Mouse (Mus musculus) forebrain, postnatal 0 days (tissue): ENCODE data around the gene Cby3. TPM values are rescaled to one million over a fixed set of nuclear protein-coding genes. Genes with fewer than 3 reads are reported as not detected.

Experiments
- ATAC-seq: fragments of 200-750 bp; cut with Nextera tagmentation; 2 replicates; pipeline ENCODE4 v1.8.0; 2017; ENCODE audit warnings: mild to moderate bottlenecking, moderate library complexity
- DNase-seq: peaks from one replicate; pipeline ENCODE4 v3.0.0-alpha.2; 2015
- H3K27ac ChIP-seq: fragments of 300-500 bp; sonication (generic); 2 replicates; pipeline ENCODE4 v1.5.1; 2014; ENCODE audit warnings: low read depth, mild to moderate bottlenecking, antibody characterized with exemption, low read length, moderate library complexity, mixed read lengths
- H3K27me3 ChIP-seq: fragments of 300-500 bp; sonication (generic); 2 replicates; pipeline ENCODE4 v1.6.1; 2014; ENCODE audit warnings: mild to moderate bottlenecking, low read length, mixed read lengths; ENCODE audit not compliant: insufficient read depth
- H3K36me3 ChIP-seq: fragments of 300-500 bp; sonication (generic); 2 replicates; pipeline ENCODE4 v1.6.1; 2014; ENCODE audit warnings: mild to moderate bottlenecking, moderate library complexity; ENCODE audit not compliant: insufficient read depth
- H3K4me1 ChIP-seq: fragments of 300-500 bp; sonication (generic); 2 replicates; pipeline ENCODE4 v1.6.1; 2014; ENCODE audit warnings: antibody characterized with exemption; ENCODE audit not compliant: insufficient read depth
- H3K4me2 ChIP-seq: fragments of 300-500 bp; sonication (generic); 2 replicates; pipeline ENCODE4 v1.6.1; 2014; ENCODE audit warnings: low read depth, mild to moderate bottlenecking, moderate library complexity
- H3K4me3 ChIP-seq: fragments of 300-500 bp; sonication (generic); 2 replicates; pipeline ENCODE4 v1.5.1; 2014; ENCODE audit warnings: low read depth, low read length, mixed read lengths
- H3K9ac ChIP-seq: fragments of 300-500 bp; sonication (generic); 2 replicates; pipeline ENCODE4 v1.6.1; 2014; ENCODE audit warnings: mild to moderate bottlenecking
- H3K9me3 ChIP-seq: fragments of 300-500 bp; sonication (generic); 2 replicates; pipeline ENCODE4 v1.6.1; 2016; ENCODE audit warnings: low read length
- CTCF ChIP-seq: sonication (generic); IDR thresholded peaks from 2 replicates; pipeline ENCODE4 v1.5.1; 2016; ENCODE audit warnings: antibody characterized with exemption, control low read depth, low read depth
- WGBS: fragments of 180-500 bp; shearing (Covaris S2); extraction: QIAGEN DNeasy Blood & Tissue Kit; methylation state at CpG from one replicate; pipeline ENCODE4 v1.1.7; 2014; 5-methylcytosine and 5-hydroxymethylcytosine counted together
- polyA plus RNA-seq: library from polyadenylated mRNA; unstranded; fragments of >200 nt; fragmentation: Nextera tagmentation; extraction: Ambion mirVana; gene quantifications from 2 replicates; pipeline ENCODE4 v1.2.1, GENCODE M21; 2015
- total RNA-seq: library from RNA; depleted of rRNA; stranded (reverse); fragments of >200 nt; gene quantifications from 2 replicates; pipeline ENCODE4 v1.2.3, GENCODE M21; 2014

The Cby3 gene
- total and polyA plus RNA-seq, 2 experiments from 2014 or later: 1.2 TPM; not detected in 1

DNA sequence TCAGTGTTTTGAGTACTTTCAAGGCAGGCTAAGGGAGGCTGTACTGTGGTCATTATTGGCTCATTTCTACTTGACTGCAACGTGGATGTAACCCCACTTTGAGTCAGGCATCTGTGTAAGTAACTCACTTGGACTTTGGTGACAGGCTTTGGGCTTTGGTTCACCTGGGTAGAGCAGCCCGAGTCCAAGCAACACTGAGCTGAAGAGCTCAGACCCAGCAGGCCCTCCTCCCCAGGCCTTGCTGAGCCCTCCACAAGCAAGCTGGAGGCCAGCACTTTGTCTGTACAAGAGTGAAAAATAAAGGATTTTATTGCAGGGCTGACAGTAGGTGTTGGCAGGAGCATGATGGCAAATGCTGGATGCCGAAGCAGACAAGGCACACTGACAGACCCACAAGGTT is 34.7 kb downstream of the Cby3 start:
- Histone ChIP-seq H3K36me3 (peaks cover 79% of the 10 kb centered on the region), H3K4me1 (no peaks in the 10 kb centered on the region), H3K4me3 (no peak overlapping the region), H3K4me2 (no peak overlapping the region), H3K9ac (no peak overlapping the region), H3K27me3 (no peaks in the 10 kb centered on the region), H3K9me3 (no peaks in the 10 kb centered on the region), H3K27ac (no peak overlapping the region)
- no peak for TF ChIP-seq CTCF
- ATAC-seq (no peak), DNase-seq (no peak)
- 73% methylated on average over 3 of the region's 3 CpGs for WGBS

DNA sequence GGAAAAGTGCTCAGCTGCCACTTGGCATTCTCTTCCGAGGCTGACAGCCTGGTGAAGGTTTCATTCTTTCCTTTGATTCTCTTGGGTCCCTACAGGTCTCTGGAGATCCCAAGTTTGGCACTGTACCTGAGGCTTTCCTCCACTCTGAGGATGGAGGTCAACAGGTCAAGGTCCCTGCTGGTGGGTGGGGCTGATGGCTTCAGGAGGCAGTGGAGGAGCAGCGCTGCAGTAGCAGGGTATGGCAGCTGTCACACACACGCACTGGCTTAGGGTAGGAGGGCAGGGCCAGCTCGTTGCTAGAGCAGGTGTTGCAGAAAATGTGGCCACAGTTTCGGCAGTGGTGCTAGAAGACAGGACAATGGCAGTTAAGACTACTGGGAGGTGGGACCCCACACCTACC is 35.4 kb downstream of the Cby3 start:
- H3K36me3 ChIP-seq: peaks cover 82% of the 10 kb centered on the region
- DNase-seq (no peak), ATAC-seq (no peak)
- no peak for TF ChIP-seq CTCF
- H3K4me2 ChIP-seq: no peak overlapping the region
- H3K9ac ChIP-seq: no peak overlapping the region
- 70% methylated on average over 5 of the region's 5 CpGs for WGBS
- no peak overlapping the region for H3K27ac ChIP-seq
- H3K9me3 ChIP-seq: no peaks in the 10 kb centered on the region
- H3K4me3 ChIP-seq: no peak overlapping the region
- H3K27me3 ChIP-seq: no peaks in the 10 kb centered on the region
- H3K4me1 ChIP-seq: no peaks in the 10 kb centered on the region

DNA sequence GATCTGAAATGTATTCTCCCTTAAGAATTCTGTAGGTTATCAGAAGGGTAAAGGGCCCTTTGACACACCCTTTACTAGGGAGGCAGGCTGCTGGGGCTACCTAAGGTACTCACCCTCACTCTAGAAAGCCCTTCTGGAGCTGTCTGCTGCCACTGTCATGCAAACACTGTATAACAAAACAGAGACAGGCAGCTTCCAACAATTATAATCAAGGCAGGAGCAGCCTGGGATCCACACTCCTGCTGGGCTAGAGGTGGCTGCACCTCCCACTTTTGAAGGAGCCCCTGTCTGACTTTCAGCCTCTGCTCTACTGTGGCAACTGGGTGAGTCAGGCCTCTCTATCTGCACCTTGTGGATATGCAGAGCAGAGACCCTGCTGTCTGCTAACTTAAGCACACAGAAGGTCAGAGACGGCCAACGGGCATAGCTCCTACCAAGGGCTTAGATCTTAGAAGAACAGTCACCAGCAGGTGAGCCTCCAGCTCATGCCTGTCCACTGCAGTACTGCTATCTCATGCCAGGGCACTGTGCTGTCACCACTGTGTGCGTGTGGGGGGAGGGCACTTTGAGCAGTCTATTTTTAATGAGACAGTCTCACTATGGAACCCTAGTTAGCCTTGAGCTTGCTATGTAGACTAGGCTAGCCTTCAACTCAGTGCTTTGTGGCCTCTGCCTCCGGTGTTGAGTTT is 37.2 kb downstream of the Cby3 start:
- Histone ChIP-seq H3K9ac (no peak overlapping the region), H3K36me3 (peaks cover 82% of the 10 kb centered on the region), H3K4me1 (no peaks in the 10 kb centered on the region), H3K9me3 (no peaks in the 10 kb centered on the region), H3K4me2 (no peak overlapping the region), H3K4me3 (no peak overlapping the region), H3K27ac (no peak overlapping the region), H3K27me3 (no peaks in the 10 kb centered on the region)
- no peak for ATAC-seq
- no peak for TF ChIP-seq CTCF
- no peak for DNase-seq
- WGBS: 88% methylated on average over 4 of the region's 4 CpGs

DNA sequence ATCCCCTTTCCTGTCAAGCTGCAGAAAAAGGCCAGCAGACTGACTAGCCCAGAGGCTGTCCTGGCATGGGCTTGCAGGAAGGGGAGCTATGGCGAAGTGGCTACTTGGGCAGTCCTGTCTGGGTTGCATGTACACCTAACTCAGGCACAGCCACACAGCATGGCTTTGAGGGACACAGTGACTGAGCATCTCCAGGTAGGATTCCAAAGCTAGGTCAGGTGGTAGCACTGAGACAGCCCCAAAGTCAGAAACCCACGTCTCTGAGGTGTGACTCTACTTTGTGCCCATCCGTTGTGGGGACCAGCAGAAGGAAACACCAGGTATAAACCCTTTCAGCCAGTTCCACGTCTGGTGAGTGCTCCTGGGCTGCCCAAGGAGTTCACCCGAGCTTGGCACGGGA is 39.0 kb downstream of the Cby3 start:
- H3K4me3 ChIP-seq: no peak overlapping the region
- 89% methylated on average over 6 of the region's 6 CpGs for WGBS
- H3K4me1 ChIP-seq: no peaks in the 10 kb centered on the region
- DNase-seq: no peak
- ATAC-seq: no peak
- H3K27ac ChIP-seq: no peak overlapping the region
- no peak overlapping the region for H3K9ac ChIP-seq
- no peak for TF ChIP-seq CTCF
- no peaks in the 10 kb centered on the region for H3K9me3 ChIP-seq
- H3K4me2 ChIP-seq: no peak overlapping the region
- H3K36me3 ChIP-seq: peaks cover 83% of the 10 kb centered on the region
- no peaks in the 10 kb centered on the region for H3K27me3 ChIP-seq

GRCm38 (mm10) chr11:50394731-50395130 is 40.5 kb downstream of the Cby3 start:
- WGBS: 93% methylated on average over 7 of the region's 7 CpGs
- H3K36me3 ChIP-seq: peaks cover 84% of the 10 kb centered on the region

DNA sequence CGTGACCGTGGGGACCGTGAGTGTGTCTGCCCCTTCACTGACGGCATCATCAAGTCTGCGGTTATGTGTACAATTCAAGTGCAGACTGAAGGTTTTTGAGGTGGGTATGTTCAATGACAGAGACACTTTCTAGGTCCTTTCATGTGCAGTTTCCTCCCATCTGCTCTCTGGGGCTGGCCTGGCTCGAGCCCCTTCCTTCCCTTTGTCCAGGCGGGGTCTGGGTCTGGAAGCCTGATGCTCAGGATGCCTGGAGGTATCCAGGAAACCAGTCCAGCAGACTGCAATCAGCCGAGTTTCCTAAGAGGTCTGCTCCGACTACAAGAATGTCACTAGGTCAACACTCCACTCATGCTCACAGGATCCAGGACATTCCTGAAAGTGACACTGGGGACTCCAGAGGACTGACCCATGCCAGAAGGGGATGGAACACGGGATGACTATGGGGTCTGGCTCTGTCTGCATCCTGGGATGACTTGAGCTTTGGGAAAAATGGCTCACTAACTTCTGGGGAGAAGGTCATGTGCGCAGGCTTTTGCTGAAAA is 42.6 kb downstream of the Cby3 start:
- no peaks in the 10 kb centered on the region for H3K9me3 ChIP-seq
- H3K4me3 ChIP-seq: no peak overlapping the region
- 88% methylated on average over 11 of the region's 11 CpGs for WGBS
- ATAC-seq (no peak), DNase-seq (no peak)
- no peak for TF ChIP-seq CTCF
- no peak overlapping the region for H3K27ac ChIP-seq
- H3K36me3 ChIP-seq: peaks cover 81% of the 10 kb centered on the region
- no peaks in the 10 kb centered on the region for H3K4me1 ChIP-seq
- no peaks in the 10 kb centered on the region for H3K27me3 ChIP-seq
- no peak overlapping the region for H3K9ac ChIP-seq
- no peak overlapping the region for H3K4me2 ChIP-seq

More at GRCm38 (mm10) chr11:50394731-50395130, 40.5 kb downstream of the Cby3 start:
- Histone ChIP-seq H3K27me3 (no peaks in the 10 kb centered on the region), H3K9ac (no peak overlapping the region), H3K4me2 (no peak overlapping the region), H3K27ac (no peak overlapping the region), H3K9me3 (no peaks in the 10 kb centered on the region), H3K4me3 (no peak overlapping the region), H3K4me1 (no peaks in the 10 kb centered on the region)
- no peak for TF ChIP-seq CTCF
- ATAC-seq (no peak), DNase-seq (no peak)

DNA sequence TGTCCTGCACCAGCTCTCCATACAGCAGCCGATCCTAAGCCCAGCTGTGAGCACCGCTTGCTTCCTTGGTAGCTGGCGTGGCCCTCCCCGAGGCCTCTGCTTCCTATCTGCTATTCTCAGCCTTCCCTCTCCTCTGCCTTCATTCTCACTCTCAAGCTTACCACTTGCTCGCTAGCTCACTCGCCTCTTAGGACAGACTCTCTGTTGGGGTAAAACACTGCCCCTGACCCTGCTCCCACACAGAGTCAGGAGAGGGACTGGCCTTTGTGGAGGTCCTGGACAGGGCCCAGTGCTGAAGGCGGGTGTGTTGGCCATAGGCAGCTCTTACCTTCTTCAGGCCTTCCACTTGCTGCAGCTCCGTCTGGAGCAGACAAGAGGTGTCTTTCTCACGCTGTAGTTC is 43.1 kb downstream of the Cby3 start:
- Histone ChIP-seq H3K9me3 (no peaks in the 10 kb centered on the region), H3K27ac (no peak overlapping the region), H3K4me3 (no peak overlapping the region), H3K27me3 (no peaks in the 10 kb centered on the region), H3K4me2 (no peak overlapping the region), H3K36me3 (peaks cover 82% of the 10 kb centered on the region), H3K9ac (no peak overlapping the region), H3K4me1 (no peaks in the 10 kb centered on the region)
- no peak for TF ChIP-seq CTCF
- DNase-seq: no peak
- 85% methylated on average over 9 of the region's 9 CpGs for WGBS
- ATAC-seq: no peak
